Mouse (Mus musculus) adipose tissue, adult 10 weeks (tissue): ENCODE measurements around the gene Nmt2. TPM values are rescaled to one million over a fixed set of nuclear protein-coding genes. Genes with fewer than 3 reads are reported as not detected.

Experiments
- polyA plus RNA-seq: library from polyadenylated mRNA; stranded (reverse); fragments of 350-450 nt; fragmentation: Illumina TruSeq; extraction: RNeasy Lipid Tissue Mini Kit (QIAGEN cat#74804); gene quantifications from one replicate; pipeline ENCODE4 v1.2.3, GENCODE M21; 2014; ENCODE audit warnings: low read depth, low replicate concordance

The Nmt2 gene
- polyA plus RNA-seq = 23.0 TPM

GRCm38 (mm10) chr2:3283602-3284472, at the start of gene Nmt2:
Nmt2 (plus strand) TSS chr2:3284212.

GRCm38 (mm10) chr2:3332484-3333242, 48.7 kb downstream of the Nmt2 start, which contains the start of gene Rpp38:
Rpp38 (minus strand) TSS chr2:3332643.

GRCm38 (mm10) chr2:3335611-3336301, 51.7 kb downstream of the Nmt2 start, which contains the start of gene Acbd7:
Acbd7 (plus strand) TSS chr2:3336168.

Other genes starting within 250 kb of the Nmt2 start
- gene Fam171a1, start 170.0 kb upstream of the Nmt2 start, polyA plus RNA-seq = 23.2 TPM
- 11.4 TPM for gene Rpp38, start 48.4 kb downstream of the Nmt2 start, polyA plus RNA-seq
- gene Acbd7, start 52.0 kb downstream of the Nmt2 start, polyA plus RNA-seq = 112 TPM
- 0.21 TPM for gene Olah, start 113.0 kb downstream of the Nmt2 start, polyA plus RNA-seq
- 61.4 TPM for gene Meig1, start 138.4 kb downstream of the Nmt2 start, polyA plus RNA-seq
- 9.2 TPM for gene Dclre1c, start 139.9 kb downstream of the Nmt2 start, polyA plus RNA-seq
- 1.9 TPM for gene Suv39h2, start 190.8 kb downstream of the Nmt2 start, polyA plus RNA-seq
- gene Gm45902, start 228.6 kb downstream of the Nmt2 start, polyA plus RNA-seq = 1.8 TPM
- 36.2 TPM for gene Hspa14, start 228.6 kb downstream of the Nmt2 start, polyA plus RNA-seq
- 6.9 TPM for gene Cdnf, start 228.8 kb downstream of the Nmt2 start, polyA plus RNA-seq